Mouse (Mus musculus): ENCODE measurements around the gene Usp28. TPM values are rescaled to one million over a fixed set of nuclear protein-coding genes. Genes with fewer than 3 reads are reported as not detected.

Usp28 gene
- total and polyA plus RNA-seq, 3 experiments = 5.8 to 9.3 (median 7.0) TPM

- no peaks in the 10 kb centered on the region for H3K36me3 ChIP-seq (replicated peaks in 1 of 2; ENCODE audit: control insufficient read depth in 1 of 2, insufficient read depth in 1 of 2, low read length in 1 of 2)
- H3K4me2 ChIP-seq (ENCODE audit: insufficient read depth, low read depth, poor library complexity, severe bottlenecking) = no peak overlapping the region
- peaks cover 11% of the 10 kb centered on the region for H3K27me3 ChIP-seq (replicated peaks)
- dilution Hi-C loops (cut with MboI; ENCODE audit: extremely low pct_ligation_motif_present, extremely low pct_unique_long_range_greater_than_20kb, low sequenced_read_pairs) (no loop called here), in situ Hi-C loops (cut with MboI; ENCODE audit: low pct_ligation_motif_present, low pct_unique_long_range_greater_than_20kb, low sequenced_read_pairs) (loop anchor here (5.0 to 25.0 kb wide), 2 partner anchors 320 to 525 kb away; partner anchors contain the start of gene Ttc12)
- no peak overlapping the region for H3K27ac ChIP-seq (ENCODE audit: insufficient read depth, low read depth)
- no peaks in the 10 kb centered on the region for H3K79me2 ChIP-seq (replicated peaks; ENCODE audit: control insufficient read depth, extremely low read depth, insufficient read depth, poor library complexity, severe bottlenecking)
- TF ChIP-seq E2F4 (IDR thresholded peaks at IDR 0.05; ENCODE audit: insufficient replicate concordance, low read depth, low read length) = no peak
- no peak for TF ChIP-seq ZKSCAN1 (IDR thresholded peaks at IDR 0.05; ENCODE audit: borderline replicate concordance, low read depth, low read length)
- TF ChIP-seq MEF2A (IDR thresholded peaks at IDR 0.05; ENCODE audit: borderline replicate concordance, low read depth, low read length) = no peak
- TF ChIP-seq ZNF384 (IDR thresholded peaks at IDR 0.05; ENCODE audit: low read depth, low read length) = no peak
- no peak for TF ChIP-seq NRF1 (IDR thresholded peaks at IDR 0.05; ENCODE audit: low read depth, low read length)
- no peak for TF ChIP-seq MAX (IDR thresholded peaks at IDR 0.05; ENCODE audit: low read length)
- no peak for TF ChIP-seq BHLHE40 (IDR thresholded peaks at IDR 0.05; ENCODE audit: low read depth, low read length)
- TF ChIP-seq ELF1 (IDR thresholded peaks at IDR 0.05; ENCODE audit: low read depth, low read length) = no peak
- no peak for TF ChIP-seq CHD2 (IDR thresholded peaks at IDR 0.05; ENCODE audit: low read length)
- no peaks in the 10 kb centered on the region for H3K9me3 ChIP-seq (replicated peaks; ENCODE audit: low read length)
- no peaks in the 10 kb centered on the region; a peak in 1 of 4 replicates for H3K4me1 ChIP-seq (ENCODE audit: control insufficient read depth in 1 of 2, insufficient read depth in 2 of 2)
- no peak overlapping the region for H3K4me3 ChIP-seq (replicated peaks in 1 of 3; ENCODE audit: low read depth in 2 of 3, low read length in 2 of 3, poor library complexity in 1 of 3)
- DNase-seq (ENCODE audit: extremely low read depth) = no peak
- no peak overlapping the region for H3K9ac ChIP-seq (ENCODE audit: insufficient read depth, low read depth)
These were observed 23.0 kb upstream of the Usp28 start for GRCm38 (mm10) chr9:48962131-48962530.

- DNase-seq (ENCODE audit: extremely low read depth) = peak; percentile 32
- Histone ChIP-seq H3K27me3 (replicated peaks) (peaks cover 11% of the 10 kb centered on the region), H3K4me3 (replicated peaks in 1 of 3; ENCODE audit: low read depth in 2 of 3, low read length in 2 of 3, poor library complexity in 1 of 3) (no peak within 1 kb of the TSS), H3K9ac (ENCODE audit: insufficient read depth, low read depth) (no peak within 1 kb of the TSS), H3K36me3 (replicated peaks in 1 of 2; ENCODE audit: control insufficient read depth in 1 of 2, insufficient read depth in 1 of 2, low read length in 1 of 2) (no peaks in the 10 kb centered on the region), H3K4me2 (ENCODE audit: insufficient read depth, low read depth, poor library complexity, severe bottlenecking) (peak within 1 kb of the TSS; percentile 46), H3K9me3 (replicated peaks; ENCODE audit: low read length) (peaks cover 6% of the 10 kb centered on the region), H3K79me2 (replicated peaks; ENCODE audit: control insufficient read depth, extremely low read depth, insufficient read depth, poor library complexity, severe bottlenecking) (no peaks in the 10 kb centered on the region), H3K4me1 (ENCODE audit: control insufficient read depth in 1 of 2, insufficient read depth in 2 of 2) (no peaks in the 10 kb centered on the region; a peak in 1 of 4 replicates), H3K27ac (ENCODE audit: insufficient read depth, low read depth) (no peak within 1 kb of the TSS)
- TF ChIP-seq MYC (IDR thresholded peaks at IDR 0.05; ENCODE audit: low read depth, low read length) (no peak), MXI1 (IDR thresholded peaks at IDR 0.05; ENCODE audit: low read depth, low read length) (no peak), CTCF (conservative IDR thresholded peaks at IDR 0.05 in 1 of 2, IDR thresholded peaks at IDR 0.05 in 1 of 2; ENCODE audit: low read depth in 2 of 2, low read length in 2 of 2) (peak; percentile 14 to 75; a peak in 2 of 4 replicates), SMC3 (IDR thresholded peaks at IDR 0.05; ENCODE audit: low read depth, low read length) (peak; percentile 84), TCF12 (IDR thresholded peaks at IDR 0.05; ENCODE audit: low read depth, low read length) (no peak), KAT2A (IDR thresholded peaks at IDR 0.05; ENCODE audit: insufficient replicate concordance, low read length) (no peak), E2F4 (IDR thresholded peaks at IDR 0.05; ENCODE audit: insufficient replicate concordance, low read depth, low read length) (no peak), RAD21 (IDR thresholded peaks at IDR 0.05; ENCODE audit: low read depth, low read length) (peak; percentile 49)
- in situ Hi-C loops (cut with MboI; ENCODE audit: low pct_ligation_motif_present, low pct_unique_long_range_greater_than_20kb, low sequenced_read_pairs) = loop anchor here (5.0 to 25.0 kb wide), 2 partner anchors 322 to 523 kb away; partner anchors contain the start of gene Ttc12
- dilution Hi-C loops (cut with MboI; ENCODE audit: extremely low pct_ligation_motif_present, extremely low pct_unique_long_range_greater_than_20kb, low sequenced_read_pairs) = no loop called here
These were observed 20.6 kb upstream of the Usp28 start, which contains the start of gene Htr3b for GRCm38 (mm10) chr9:48964587-48965040. Gene Htr3b (minus strand): TSS chr9:48964990.

Data from CH12.LX (cell line).